Mouse (Mus musculus) embryonic facial prominence, embryonic 15.5 days (tissue): ENCODE measurements at regions not wholly inside any gene's neighbourhood (a gene's known extent, or its start where the extent isn't known, plus 50 kb on each side); places are given as distances from the start of the nearest gene placed in this dataset.

ENCODE experiments used
- ATAC-seq: fragments of 200-750 bp; cut with Nextera tagmentation; 2 replicates; pipeline ENCODE4 v1.8.0; 2017; ENCODE audit warnings: low read depth, moderate TSS enrichment; ENCODE audit not compliant: insufficient number of reproducible peaks, low FRiP score, low TSS enrichment
- H3K27ac ChIP-seq: fragments of 300-500 bp; sonication (generic); replicated peaks from 2 replicates; pipeline ENCODE4 v1.5.1; 2015; ENCODE audit warnings: mild to moderate bottlenecking, inconsistent platforms
- H3K27me3 ChIP-seq: fragments of 300-500 bp; sonication (generic); 2 replicates; pipeline ENCODE4 v1.6.1; 2015; ENCODE audit warnings: inconsistent platforms
- H3K36me3 ChIP-seq: fragments of 300-500 bp; sonication (generic); 2 replicates; pipeline ENCODE4 v1.6.1; 2015; ENCODE audit warnings: mild to moderate bottlenecking, inconsistent platforms
- H3K4me1 ChIP-seq: fragments of 300-500 bp; sonication (generic); 2 replicates; pipeline ENCODE4 v1.6.1; 2015; ENCODE audit warnings: inconsistent platforms
- H3K4me2 ChIP-seq: fragments of 300-500 bp; sonication (generic); replicated peaks from 2 replicates; pipeline ENCODE4 v1.6.1; 2015; ENCODE audit warnings: mild to moderate bottlenecking, inconsistent platforms
- H3K4me3 ChIP-seq: fragments of 300-500 bp; sonication (generic); replicated peaks from 2 replicates; pipeline ENCODE4 v1.5.1; 2015; ENCODE audit warnings: mild to moderate bottlenecking, inconsistent platforms
- H3K9ac ChIP-seq: fragments of 300-500 bp; sonication (generic); 2 replicates; pipeline ENCODE4 v1.6.1; 2015; ENCODE audit warnings: inconsistent platforms
- H3K9me3 ChIP-seq: fragments of 300-500 bp; sonication (generic); replicated peaks from 2 replicates; pipeline ENCODE4 v1.6.1; 2016; ENCODE audit warnings: inconsistent platforms
- WGBS: fragments of 180-500 bp; shearing (Covaris S2); methylation state at CpG from one replicate; pipeline ENCODE4 v1.1.7; 2015; 5-methylcytosine and 5-hydroxymethylcytosine counted together

DNA sequence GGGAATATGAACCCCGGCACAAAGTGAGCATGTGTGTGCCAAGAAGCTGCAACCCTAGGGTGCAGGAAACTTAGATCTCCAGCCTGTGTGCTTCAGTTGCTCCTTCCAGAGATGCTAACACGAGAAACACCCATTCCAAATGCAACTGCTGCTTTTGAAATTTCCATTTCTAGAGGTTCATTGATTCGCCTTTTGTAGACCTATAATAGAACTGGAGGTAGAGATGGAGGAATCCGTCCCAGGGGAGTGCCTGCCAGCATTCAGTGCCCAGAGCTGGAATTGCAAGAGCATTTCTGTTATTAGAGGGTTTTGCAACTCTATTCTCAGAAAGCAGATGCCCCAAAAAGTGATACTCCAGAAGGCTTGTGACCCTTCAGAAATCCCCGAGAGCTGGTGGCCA lies 172.8 kb upstream of the Sfrp2 start:
- Histone ChIP-seq H3K27me3 (no peaks in the 10 kb centered on the region), H3K4me1 (no peaks in the 10 kb centered on the region), H3K4me2 (no peak overlapping the region), H3K36me3 (no peaks in the 10 kb centered on the region), H3K9ac (no peak overlapping the region), H3K9me3 (no peaks in the 10 kb centered on the region), H3K4me3 (no peak overlapping the region), H3K27ac (no peak overlapping the region)
- ATAC-seq, result no peak
- WGBS, result 80% methylated on average over 5 of the region's 5 CpGs

DNA sequence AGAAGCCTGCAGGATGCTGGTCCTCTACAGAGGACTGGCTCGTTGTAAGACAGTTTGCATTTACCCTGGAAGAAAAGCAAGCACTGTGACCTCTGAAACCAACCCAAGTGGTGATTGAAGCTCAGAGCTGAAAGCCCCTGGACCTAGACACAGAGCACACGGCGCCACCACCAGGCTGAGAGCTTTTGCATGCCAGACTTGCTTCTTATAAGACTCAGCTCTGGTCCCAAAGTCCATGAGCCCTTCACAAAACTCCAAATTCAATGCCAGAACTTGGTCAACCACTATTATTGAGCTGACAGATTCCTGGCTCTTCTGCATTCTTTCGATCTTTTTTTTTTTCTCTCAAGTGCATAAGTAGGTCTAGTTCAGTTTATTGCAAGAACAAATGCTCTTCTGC lies 164.6 kb upstream of the Sfrp2 start:
- no peak for ATAC-seq
- whole genome bisulfite sequencing, result 62% methylated on average over 4 of the region's 4 CpGs
- H3K27me3 ChIP-seq, result no peaks in the 10 kb centered on the region
- H3K4me2 ChIP-seq, result no peak overlapping the region
- no peaks in the 10 kb centered on the region for H3K4me1 ChIP-seq
- no peak overlapping the region for H3K9ac ChIP-seq
- H3K9me3 ChIP-seq, result no peaks in the 10 kb centered on the region
- H3K27ac ChIP-seq, result no peak overlapping the region
- no peak overlapping the region for H3K4me3 ChIP-seq
- H3K36me3 ChIP-seq, result no peaks in the 10 kb centered on the region

DNA sequence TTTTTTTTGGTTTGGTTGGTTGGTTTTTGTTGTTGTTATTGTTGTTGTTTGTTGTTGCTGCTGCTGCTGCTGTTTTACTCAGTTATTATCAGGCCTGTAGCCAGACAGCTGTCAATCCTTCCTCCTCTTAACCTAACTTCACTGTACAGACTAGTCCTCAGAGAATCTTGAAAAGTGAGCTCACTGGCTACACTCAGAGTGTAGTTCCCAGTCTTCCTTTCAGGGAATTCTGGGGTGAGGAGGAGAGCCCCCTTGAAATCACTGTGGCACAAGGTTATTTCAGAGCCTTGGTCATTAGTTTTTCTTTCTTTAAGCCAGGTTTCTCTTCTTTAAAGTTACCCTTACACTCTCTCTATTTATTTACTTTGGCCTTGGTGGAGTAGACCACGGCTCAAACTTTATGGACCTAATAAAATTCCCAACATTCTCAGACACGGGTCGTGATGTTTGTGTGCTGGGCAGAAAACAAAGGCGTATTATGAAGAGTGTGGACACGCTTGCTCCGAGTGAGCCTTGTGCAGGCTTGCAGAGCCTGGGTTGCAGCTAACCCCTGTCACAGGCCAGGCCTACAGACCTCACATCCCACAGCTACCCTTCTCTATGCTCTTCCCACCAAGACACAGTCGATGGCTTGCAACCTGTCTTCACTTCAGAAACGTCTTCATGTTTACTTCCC lies 156.9 kb upstream of the Sfrp2 start:
- Histone ChIP-seq H3K9ac (no peak overlapping the region), H3K9me3 (no peaks in the 10 kb centered on the region), H3K27ac (no peak overlapping the region), H3K4me3 (no peak overlapping the region), H3K4me1 (0 out of 2 replicates have a peak, but pooled peaks cover 2% of the 10 kb centered on the region), H3K27me3 (no peaks in the 10 kb centered on the region), H3K4me2 (no peak overlapping the region), H3K36me3 (no peaks in the 10 kb centered on the region)
- 57% methylated on average over 8 of the region's 8 CpGs for WGBS
- ATAC-seq, result no peak

DNA sequence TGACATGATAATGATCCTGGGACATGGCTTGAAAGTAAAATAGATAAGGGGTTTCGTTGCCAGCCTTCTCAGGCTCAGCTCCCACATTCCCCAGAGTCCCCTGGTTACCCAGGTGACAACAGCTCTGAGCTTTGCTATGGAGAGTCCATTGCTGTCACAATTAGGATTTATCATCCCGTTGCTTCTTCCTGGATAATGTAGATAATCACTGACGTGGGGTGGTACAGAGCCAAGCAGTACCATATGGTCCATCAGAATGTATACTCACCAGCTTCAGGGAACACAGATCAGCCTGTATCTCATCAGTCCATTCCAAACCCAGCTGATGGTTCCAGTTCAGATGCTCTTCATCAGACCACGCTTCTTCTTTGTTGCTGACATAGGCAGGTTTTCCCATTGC lies 145.7 kb upstream of the Sfrp2 start:
- Histone ChIP-seq H3K36me3 (no peaks in the 10 kb centered on the region), H3K9ac (no peak overlapping the region), H3K4me1 (no peaks in the 10 kb centered on the region), H3K4me2 (no peak overlapping the region), H3K27me3 (no peaks in the 10 kb centered on the region), H3K4me3 (no peak overlapping the region), H3K27ac (no peak overlapping the region), H3K9me3 (no peaks in the 10 kb centered on the region)
- WGBS, result 72% methylated on average over 4 of the region's 4 CpGs
- ATAC-seq, result no peak

DNA sequence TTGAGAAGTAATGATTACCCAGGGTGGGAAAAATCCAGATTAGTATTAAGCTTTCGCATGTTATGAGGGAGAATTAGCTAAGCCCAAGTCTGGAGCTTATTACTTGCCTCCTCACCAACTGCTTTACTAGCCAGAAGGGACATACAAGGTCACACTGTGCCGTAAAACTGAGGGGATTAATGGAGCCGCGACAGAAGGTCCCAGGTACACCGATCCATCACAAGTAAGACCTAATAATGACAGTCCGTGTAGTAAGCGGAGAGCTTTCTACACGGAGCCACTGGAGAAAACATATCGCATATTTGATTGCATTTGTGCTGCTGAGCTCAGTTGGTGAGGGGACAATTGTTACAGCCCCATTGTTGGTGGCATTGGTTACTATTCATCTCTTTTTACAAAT lies 133.1 kb upstream of the Sfrp2 start:
- H3K4me3 ChIP-seq, result no peak overlapping the region
- no peaks in the 10 kb centered on the region for H3K9me3 ChIP-seq
- no peak overlapping the region for H3K27ac ChIP-seq
- H3K36me3 ChIP-seq, result no peaks in the 10 kb centered on the region
- no peak overlapping the region for H3K9ac ChIP-seq
- 82% methylated on average over 9 of the region's 9 CpGs for WGBS
- no peak for ATAC-seq
- H3K4me1 ChIP-seq, result no peaks in the 10 kb centered on the region
- H3K27me3 ChIP-seq, result no peaks in the 10 kb centered on the region
- no peak overlapping the region for H3K4me2 ChIP-seq

DNA sequence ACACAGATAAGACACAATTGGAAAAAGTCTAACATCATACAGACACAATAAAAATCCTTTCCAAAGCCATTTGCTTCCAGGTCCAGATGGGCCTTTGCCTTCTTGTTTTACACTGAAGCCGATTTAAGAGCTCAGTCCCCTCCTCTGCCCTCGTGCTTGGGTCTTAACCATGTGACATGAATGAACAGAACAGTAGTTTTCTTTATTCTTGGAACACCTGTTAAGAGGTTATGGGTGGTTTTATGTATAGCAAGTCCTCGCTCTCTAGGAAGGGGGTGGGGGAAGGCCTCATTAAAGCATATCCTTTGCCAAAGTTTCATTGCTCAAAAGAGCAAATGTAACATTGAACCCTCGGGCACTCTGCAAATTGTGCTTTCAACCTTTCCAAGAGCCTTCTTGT lies 125.7 kb upstream of the Sfrp2 start:
- no peak overlapping the region for H3K4me3 ChIP-seq
- H3K9me3 ChIP-seq, result no peaks in the 10 kb centered on the region
- ATAC-seq, result no peak
- no peak overlapping the region for H3K4me2 ChIP-seq
- H3K9ac ChIP-seq, result no peak overlapping the region
- H3K4me1 ChIP-seq, result no peaks in the 10 kb centered on the region
- H3K36me3 ChIP-seq, result no peaks in the 10 kb centered on the region
- no peak overlapping the region for H3K27ac ChIP-seq
- WGBS, result 57% methylated on average over 4 of the region's 4 CpGs
- H3K27me3 ChIP-seq, result no peaks in the 10 kb centered on the region

DNA sequence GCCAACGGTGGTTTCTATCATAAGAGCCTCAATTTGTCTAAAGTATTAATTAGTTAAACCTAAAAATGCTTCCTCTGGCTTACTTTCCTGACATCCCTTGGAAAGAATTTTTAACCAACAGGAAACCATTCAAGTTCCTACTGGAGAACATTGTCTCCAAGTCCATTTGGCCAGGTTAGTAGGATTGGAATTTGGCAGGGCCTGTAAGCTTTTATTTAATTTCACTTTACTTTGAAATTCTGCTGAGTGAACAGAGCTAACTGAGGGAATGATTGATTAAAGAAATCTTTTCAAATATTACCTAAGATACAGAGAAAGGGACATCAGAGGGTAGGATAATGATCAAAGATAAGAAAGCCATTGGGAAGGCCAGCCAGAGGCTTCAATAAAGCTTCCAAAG lies 102.4 kb upstream of the Sfrp2 start:
- no peak overlapping the region for H3K4me3 ChIP-seq
- H3K36me3 ChIP-seq, result no peaks in the 10 kb centered on the region
- no peak overlapping the region for H3K27ac ChIP-seq
- no peaks in the 10 kb centered on the region for H3K4me1 ChIP-seq
- no peak for ATAC-seq
- H3K27me3 ChIP-seq, result no peaks in the 10 kb centered on the region
- H3K4me2 ChIP-seq, result no peak overlapping the region
- H3K9me3 ChIP-seq, result no peaks in the 10 kb centered on the region
- 84% methylated on average over 1 of the region's 1 CpGs for WGBS
- H3K9ac ChIP-seq, result no peak overlapping the region

DNA sequence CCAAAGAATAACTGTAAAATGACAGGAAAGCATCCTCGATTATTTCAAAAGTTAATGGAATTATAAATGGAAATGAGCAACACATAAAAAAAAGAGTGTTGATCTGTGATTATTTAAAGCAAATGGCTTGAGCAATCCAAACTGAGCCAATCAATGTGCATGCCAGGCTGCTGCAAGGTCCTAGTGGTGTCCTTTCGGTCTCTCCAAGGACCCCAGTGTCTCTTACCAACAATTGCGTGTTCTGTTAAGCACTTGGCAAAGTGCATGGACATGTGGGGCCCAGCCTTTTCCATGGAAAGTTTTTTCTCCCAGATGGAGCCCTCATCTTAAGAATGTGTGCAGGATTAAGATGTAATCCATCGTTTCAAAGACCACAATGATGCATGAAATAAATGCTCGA lies 90.0 kb upstream of the Sfrp2 start:
- Histone ChIP-seq H3K4me2 (no peak overlapping the region), H3K4me3 (no peak overlapping the region), H3K36me3 (no peaks in the 10 kb centered on the region), H3K27me3 (no peaks in the 10 kb centered on the region), H3K4me1 (peaks cover 4% of the 10 kb centered on the region; the same call in 1 of the 2 replicates), H3K9ac (no peak overlapping the region), H3K27ac (no peak overlapping the region), H3K9me3 (no peaks in the 10 kb centered on the region)
- WGBS, result 61% methylated on average over 5 of the region's 5 CpGs
- ATAC-seq, result no peak

DNA sequence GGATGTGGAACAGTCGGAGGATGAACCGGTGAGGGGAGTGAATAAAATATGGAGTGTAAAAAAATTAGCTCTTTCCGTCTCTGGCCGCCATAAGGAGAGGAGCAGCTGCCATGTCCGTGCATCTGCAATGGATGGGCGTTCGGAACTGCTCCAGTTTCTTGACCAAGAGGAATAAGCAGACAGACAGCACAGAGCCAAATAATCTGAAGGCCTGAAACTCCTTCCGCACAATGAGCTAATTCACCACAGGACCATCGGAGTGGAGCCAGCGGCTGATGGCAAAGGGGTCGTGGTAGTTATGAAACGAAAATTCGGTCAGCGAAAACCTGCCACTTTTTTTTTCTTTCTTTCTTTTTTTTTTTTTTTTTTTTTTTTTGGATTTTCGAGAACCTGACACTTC lies 79.5 kb upstream of the Sfrp2 start:
- Histone ChIP-seq H3K4me3 (no peak overlapping the region), H3K27ac (no peak overlapping the region), H3K9me3 (no peaks in the 10 kb centered on the region), H3K36me3 (no peaks in the 10 kb centered on the region), H3K4me1 (no peaks in the 10 kb centered on the region), H3K4me2 (no peak overlapping the region), H3K9ac (no peak overlapping the region), H3K27me3 (no peaks in the 10 kb centered on the region)
- no peak for ATAC-seq
- WGBS, result 95% methylated on average over 15 of the region's 15 CpGs

DNA sequence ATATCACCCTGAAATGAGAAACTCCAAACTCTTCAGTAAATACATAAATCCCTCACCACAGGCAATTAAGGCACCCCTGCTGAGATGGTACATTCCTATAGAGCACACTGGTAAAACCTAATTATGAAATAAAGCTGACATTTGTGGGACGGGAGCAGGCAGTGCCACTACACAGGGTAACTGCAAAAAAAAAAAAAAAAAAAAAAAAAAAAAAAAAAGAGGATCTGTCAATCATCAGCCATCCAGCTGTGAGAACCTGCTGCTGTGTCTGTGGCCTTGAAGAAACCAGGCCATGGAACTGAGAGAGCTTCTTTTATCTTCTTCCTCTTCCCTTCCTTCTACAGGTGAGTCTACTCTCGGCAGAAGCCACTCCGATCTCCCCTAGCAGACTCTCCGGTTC lies 78.6 kb upstream of the Sfrp2 start:
- WGBS, result 79% methylated on average over 4 of the region's 4 CpGs
- Histone ChIP-seq H3K4me2 (no peak overlapping the region), H3K4me1 (no peaks in the 10 kb centered on the region), H3K4me3 (no peak overlapping the region), H3K9me3 (no peaks in the 10 kb centered on the region), H3K36me3 (no peaks in the 10 kb centered on the region), H3K9ac (no peak overlapping the region), H3K27ac (no peak overlapping the region), H3K27me3 (no peaks in the 10 kb centered on the region)
- ATAC-seq, result no peak

DNA sequence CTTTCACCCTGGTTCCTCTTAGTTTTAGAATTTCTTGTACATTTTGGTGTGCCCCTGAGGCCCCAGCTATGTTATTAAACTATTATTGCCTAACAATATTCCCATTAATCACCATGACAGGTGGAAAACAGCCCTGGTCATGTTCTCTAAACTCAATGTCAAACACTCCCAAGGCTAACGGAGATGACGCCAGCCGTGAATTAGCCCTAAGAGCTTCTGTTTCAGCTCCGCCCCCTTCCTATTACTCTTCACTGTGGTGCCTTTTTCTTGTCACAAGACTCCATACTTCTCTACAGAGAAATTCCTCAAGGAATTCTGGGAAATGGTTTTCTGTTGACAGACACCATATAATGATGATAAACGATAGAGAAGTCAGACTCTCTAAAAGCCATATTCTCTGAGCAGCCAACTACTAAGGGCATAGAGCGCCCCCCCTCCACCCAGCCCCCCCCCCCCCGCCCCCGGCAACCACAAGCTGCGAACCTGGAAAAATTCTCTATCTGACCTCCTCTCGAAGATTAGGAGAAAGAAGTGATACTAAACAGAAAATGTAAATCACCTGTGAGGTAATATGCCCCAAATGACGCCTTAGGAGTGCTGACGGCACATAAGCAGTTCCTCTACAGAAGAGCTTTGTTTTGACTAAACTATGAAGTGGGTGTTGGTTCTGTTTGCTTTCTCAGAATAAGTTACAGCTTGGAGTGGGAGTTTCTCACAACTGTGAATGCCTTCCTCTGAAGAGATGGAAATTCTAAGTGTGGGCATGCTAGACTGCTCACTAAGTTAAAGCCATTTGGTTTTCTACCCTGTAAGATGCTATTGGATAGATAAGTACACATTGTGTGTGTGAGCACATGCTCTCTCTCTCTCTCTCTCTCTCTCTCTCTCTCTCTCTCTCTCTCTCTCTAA lies 76.8 kb upstream of the Sfrp2 start:
- Histone ChIP-seq H3K27ac (no peak overlapping the region), H3K4me1 (no peaks in the 10 kb centered on the region), H3K4me3 (no peak overlapping the region), H3K4me2 (no peak overlapping the region), H3K27me3 (no peaks in the 10 kb centered on the region), H3K9ac (no peak overlapping the region), H3K9me3 (no peaks in the 10 kb centered on the region), H3K36me3 (no peaks in the 10 kb centered on the region)
- WGBS, result 67% methylated on average over 12 of the region's 12 CpGs
- ATAC-seq, result no peak

DNA sequence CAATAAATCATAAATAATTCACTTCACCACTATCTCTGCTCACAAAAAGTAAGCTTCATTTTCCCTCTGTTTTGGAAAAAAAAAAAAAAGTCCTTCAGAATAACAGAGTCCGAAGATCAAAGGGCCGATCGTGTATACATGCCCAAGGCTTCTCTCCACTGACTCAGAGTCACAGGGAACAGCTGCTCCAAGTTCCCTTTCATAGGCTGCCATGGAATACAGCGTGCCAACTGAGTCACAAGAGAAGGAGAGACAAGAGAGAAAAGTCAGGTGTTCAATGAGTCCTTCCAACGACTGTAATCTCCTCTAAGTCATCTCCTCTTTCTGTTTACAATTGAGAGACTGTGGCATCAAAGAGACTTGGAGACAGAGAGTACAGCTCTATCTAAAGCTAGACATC lies 71.6 kb upstream of the Sfrp2 start:
- Histone ChIP-seq H3K27ac (no peak overlapping the region), H3K36me3 (no peaks in the 10 kb centered on the region), H3K4me1 (no peaks in the 10 kb centered on the region), H3K4me3 (no peak overlapping the region), H3K9me3 (no peaks in the 10 kb centered on the region), H3K4me2 (no peak overlapping the region), H3K9ac (no peak overlapping the region), H3K27me3 (no peaks in the 10 kb centered on the region)
- WGBS, result 47% methylated on average over 5 of the region's 5 CpGs
- ATAC-seq, result no peak
